Mouse (Mus musculus) bone marrow macrophage, adult 2 months (primary cell): ENCODE data around the gene Erc2. TPM values are rescaled to one million over a fixed set of nuclear protein-coding genes. Genes with fewer than 3 reads are reported as not detected.

Source experiments
- H3K27ac ChIP-seq: 2 replicates; pipeline ENCODE4 v1.5.1; 2012; ENCODE audit warnings: low read depth, low read length; ENCODE audit not compliant: insufficient read depth
- H3K4me1 ChIP-seq: 2 replicates; pipeline ENCODE4 v1.6.1; 2012; ENCODE audit warnings: low read length; ENCODE audit not compliant: control insufficient read depth, insufficient read depth
- H3K4me3 ChIP-seq: 2 replicates; pipeline ENCODE4 v1.5.1; 2012; ENCODE audit warnings: mild to moderate bottlenecking, low read length, moderate library complexity; ENCODE audit not compliant: insufficient read depth
- CTCF ChIP-seq: IDR thresholded peaks from 2 replicates; pipeline ENCODE4 v1.5.1; 2012; ENCODE audit warnings: low read depth, mild to moderate bottlenecking, low read length, moderate library complexity
- POLR2A ChIP-seq: IDR thresholded peaks from 2 replicates; pipeline ENCODE4 v1.6.1; 2012; ENCODE audit warnings: mild to moderate bottlenecking, low read depth, low read length, borderline replicate concordance
- polyA plus RNA-seq: library from polyadenylated mRNA; stranded (reverse); fragments of >200 nt; gene quantifications from 2 replicates; pipeline ENCODE4 v1.2.4, GENCODE M21; 2012; ENCODE audit not compliant: missing spikeins, insufficient read depth, insufficient read length

The Erc2 gene
- polyA plus RNA-seq, 1 experiment: not detected

- TF ChIP-seq CTCF: no peak
- no peak for TF ChIP-seq POLR2A
- Histone ChIP-seq H3K4me1 (no peaks in the 10 kb centered on the region), H3K27ac (no peak overlapping the region), H3K4me3 (no peak overlapping the region)
These were observed 888.3 kb downstream of the Erc2 start for GRCm38 (mm10) chr14:28510341-28511028.

GRCm38 (mm10) chr14:28511029-28511651 lies 888.9 kb downstream of the Erc2 start:
- Histone ChIP-seq H3K4me3 (no peak overlapping the region), H3K4me1 (no peaks in the 10 kb centered on the region), H3K27ac (no peak overlapping the region)
- TF ChIP-seq CTCF: no peak
- TF ChIP-seq POLR2A: no peak

GRCm38 (mm10) chr14:28512805-28513590 lies 890.8 kb downstream of the Erc2 start:
- Histone ChIP-seq H3K4me3 (no peak overlapping the region), H3K27ac (no peak overlapping the region), H3K4me1 (no peaks in the 10 kb centered on the region)
- no peak for TF ChIP-seq POLR2A
- TF ChIP-seq CTCF: no peak

GRCm38 (mm10) chr14:28514171-28514570 lies 891.9 kb downstream of the Erc2 start:
- TF ChIP-seq POLR2A (no peak), CTCF (no peak)
- Histone ChIP-seq H3K27ac (no peak overlapping the region), H3K4me1 (no peaks in the 10 kb centered on the region), H3K4me3 (no peak overlapping the region)

GRCm38 (mm10) chr14:28515331-28515730 lies 893.1 kb downstream of the Erc2 start:
- H3K27ac ChIP-seq: no peak overlapping the region
- no peak overlapping the region for H3K4me3 ChIP-seq
- no peak for TF ChIP-seq POLR2A
- no peak for TF ChIP-seq CTCF
- no peaks in the 10 kb centered on the region for H3K4me1 ChIP-seq

GRCm38 (mm10) chr14:28517631-28518560 lies 895.7 kb downstream of the Erc2 start:
- TF ChIP-seq POLR2A (no peak), CTCF (no peak)
- Histone ChIP-seq H3K4me1 (no peaks in the 10 kb centered on the region), H3K4me3 (no peak overlapping the region), H3K27ac (no peak overlapping the region)

GRCm38 (mm10) chr14:28521106-28521505 lies 898.9 kb downstream of the Erc2 start:
- Histone ChIP-seq H3K27ac (no peak overlapping the region), H3K4me3 (no peak overlapping the region), H3K4me1 (no peaks in the 10 kb centered on the region)
- no peak for TF ChIP-seq CTCF
- TF ChIP-seq POLR2A: no peak

GRCm38 (mm10) chr14:28522611-28523010 lies 900.4 kb downstream of the Erc2 start:
- H3K4me1 ChIP-seq: no peaks in the 10 kb centered on the region
- H3K4me3 ChIP-seq: no peak overlapping the region
- H3K27ac ChIP-seq: no peak overlapping the region
- no peak for TF ChIP-seq CTCF
- TF ChIP-seq POLR2A: no peak

- Histone ChIP-seq H3K27ac (no peak overlapping the region), H3K4me3 (no peak overlapping the region), H3K4me1 (no peaks in the 10 kb centered on the region)
- no peak for TF ChIP-seq POLR2A
- no peak for TF ChIP-seq CTCF
These were observed 903.3 kb downstream of the Erc2 start for GRCm38 (mm10) chr14:28525566-28525965.

Other genes with a start within 250 kb of the Erc2 start
- 22.1 and 26.2 TPM in 2 replicates for gene Fam208a, start 193.6 kb upstream of the Erc2 start, polyA plus RNA-seq
- gene Ccdc66, start 114.0 kb upstream of the Erc2 start, polyA plus RNA-seq: 8.4 and 11.3 TPM in 2 replicates